Mouse (Mus musculus): Measurements from ENCODE around the gene Tepsin. TPM values are rescaled to one million over a fixed set of nuclear protein-coding genes. Genes with fewer than 3 reads are reported as not detected.
A peak's percentile ranks its signal among the peaks of the same experiment; 100 is the strongest.

The Tepsin gene
- 51.1 and 76.8 TPM in 2 replicates for polyA plus RNA-seq (2012; rRNA removed)

DNA sequence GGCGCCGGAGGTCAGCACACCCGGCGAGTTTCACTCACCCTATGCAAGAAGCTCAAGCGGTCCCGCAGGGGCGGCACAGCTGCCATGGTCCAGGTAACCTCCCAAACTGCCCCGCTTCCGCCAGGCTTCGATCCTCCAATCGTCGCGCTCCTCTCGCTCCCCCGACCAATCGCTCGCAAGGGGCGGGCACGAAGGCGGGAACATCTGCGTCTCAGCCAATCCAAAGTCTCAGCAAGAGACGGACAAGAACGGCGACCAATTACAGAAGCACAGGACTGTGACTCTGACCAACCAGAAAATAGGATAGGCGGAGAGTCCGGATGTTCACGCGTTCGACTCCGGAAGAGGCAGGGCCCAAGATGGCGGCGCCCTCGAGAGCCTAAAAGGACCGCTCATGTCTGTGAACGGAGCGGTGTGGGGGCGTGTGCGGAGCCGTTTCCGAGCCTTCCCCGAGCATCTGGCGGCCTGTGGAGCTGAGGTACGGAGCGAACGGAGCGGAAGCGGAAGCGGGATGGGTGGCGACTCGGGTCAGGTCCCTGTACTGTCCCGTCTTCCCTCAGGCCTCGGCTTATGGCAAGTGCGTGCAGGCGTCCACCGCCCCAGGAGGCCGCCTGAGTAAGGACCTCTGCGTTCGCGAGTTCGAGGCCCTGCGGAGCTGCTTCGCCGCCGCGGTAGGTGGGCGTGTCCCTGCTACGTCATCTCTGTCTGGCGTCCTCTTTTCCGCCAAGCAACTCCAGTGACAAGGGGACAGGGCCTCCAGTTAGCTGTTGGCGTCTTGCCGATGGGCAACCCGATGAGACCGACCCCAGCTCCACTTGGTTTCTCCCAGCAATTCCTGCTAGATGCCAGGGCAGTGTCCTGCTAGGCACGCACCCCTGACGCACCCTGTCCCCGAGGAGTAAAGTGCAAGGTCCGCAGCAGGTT lies at the start of gene Tepsin, which contains the start of gene Ndufaf8:
Gene Tepsin (minus strand): TSS at position 144 of the 924 bp plus-strand sequence.
Gene Ndufaf8 (plus strand): TSS at position 341 of the 924 bp plus-strand sequence.
- WGBS: under 1% methylated on average over 77 of the region's 77 CpGs
- peak; percentile 89 for DNase-seq (ENCODE audit: low read depth, low spot score)

GRCm38 (mm10) chr11:120143708-120144497 lies 45.4 kb upstream of the Tepsin start:
- no peak for DNase-seq (ENCODE audit: low read depth, low spot score)
- 71% methylated on average over 13 of the region's 13 CpGs for WGBS

DNA sequence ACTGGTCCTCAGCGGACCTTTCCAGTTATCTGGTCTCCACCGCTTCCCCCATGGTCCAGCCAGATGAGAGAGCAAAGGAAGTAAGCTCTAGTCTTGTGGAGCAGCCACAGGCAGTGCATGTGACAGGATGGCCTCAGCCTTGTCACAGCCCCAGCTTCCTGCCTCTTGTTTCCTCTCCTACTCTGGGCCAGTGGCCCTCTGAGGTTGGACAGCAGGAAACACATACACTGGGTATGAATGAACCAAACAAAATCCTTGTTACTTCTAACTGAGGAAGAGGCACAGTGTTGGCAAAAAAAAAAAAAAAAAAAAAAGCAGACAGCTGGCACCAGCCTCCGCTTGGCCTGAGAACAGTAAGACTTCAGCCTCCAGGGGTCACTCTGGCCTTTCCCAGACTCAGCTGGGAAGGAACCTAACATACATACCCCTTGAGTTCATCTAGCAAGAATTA lies 44.1 kb upstream of the Tepsin start:
- 71% methylated on average over 3 of the region's 3 CpGs for WGBS
- DNase-seq (ENCODE audit: low read depth, low spot score): no peak

GRCm38 (mm10) chr11:120140255-120140654 lies 41.7 kb upstream of the Tepsin start:
- DNase-seq (ENCODE audit: low read depth, low spot score): no peak
- 74% methylated on average over 6 of the region's 6 CpGs for WGBS

GRCm38 (mm10) chr11:120139309-120139731 lies 40.8 kb upstream of the Tepsin start:
- no peak for DNase-seq (ENCODE audit: low read depth, low spot score)
- WGBS: 87% methylated on average over 10 of the region's 10 CpGs

DNA sequence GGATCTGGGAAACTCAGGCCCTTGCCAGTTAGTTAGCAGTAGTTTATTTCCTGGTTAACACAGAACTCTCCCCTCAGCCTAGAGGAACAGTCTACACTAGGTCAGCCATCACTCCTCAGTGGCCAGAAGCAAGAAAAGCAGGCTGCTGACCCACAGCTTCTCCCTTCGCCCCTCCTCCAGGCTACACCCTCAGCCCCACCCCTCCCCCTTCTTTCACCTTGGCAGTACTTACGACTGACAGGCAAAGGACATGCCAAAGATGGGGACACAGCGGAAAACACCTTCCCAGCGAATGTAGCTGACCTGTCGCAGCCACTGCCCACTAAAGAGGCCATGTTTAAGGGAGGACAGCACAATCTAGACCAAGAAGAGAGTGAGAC lies 39.1 kb upstream of the Tepsin start:
- WGBS: 63% methylated on average over 5 of the region's 5 CpGs
- DNase-seq (ENCODE audit: low read depth, low spot score): no peak

- no peak for DNase-seq (ENCODE audit: low read depth, low spot score)
- WGBS: 66% methylated on average over 23 of the region's 23 CpGs
Observed at GRCm38 (mm10) chr11:120136796-120137624, 38.5 kb upstream of the Tepsin start.

DNA sequence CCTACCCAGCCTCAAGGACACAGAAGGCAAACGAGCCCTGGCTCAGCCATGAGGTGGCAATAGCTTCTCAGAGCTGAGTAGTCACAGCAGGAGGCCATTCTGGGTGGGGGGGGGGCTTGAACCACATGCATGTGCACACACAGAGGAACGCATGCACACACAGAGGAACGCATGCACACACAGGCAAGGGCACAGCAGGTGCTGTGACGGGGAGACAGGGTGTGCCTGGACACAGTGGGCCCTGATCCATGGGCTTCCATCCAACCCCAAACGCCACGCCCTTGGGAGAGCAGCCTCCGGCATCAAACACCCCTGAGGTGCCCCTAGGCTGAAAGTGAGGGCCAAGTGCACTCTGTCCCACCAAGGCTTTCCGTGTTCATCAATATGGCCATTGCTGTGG lies 37.7 kb upstream of the Tepsin start:
- no peak for DNase-seq (ENCODE audit: low read depth, low spot score)
- 30% methylated on average over 8 of the region's 8 CpGs for WGBS

DNA sequence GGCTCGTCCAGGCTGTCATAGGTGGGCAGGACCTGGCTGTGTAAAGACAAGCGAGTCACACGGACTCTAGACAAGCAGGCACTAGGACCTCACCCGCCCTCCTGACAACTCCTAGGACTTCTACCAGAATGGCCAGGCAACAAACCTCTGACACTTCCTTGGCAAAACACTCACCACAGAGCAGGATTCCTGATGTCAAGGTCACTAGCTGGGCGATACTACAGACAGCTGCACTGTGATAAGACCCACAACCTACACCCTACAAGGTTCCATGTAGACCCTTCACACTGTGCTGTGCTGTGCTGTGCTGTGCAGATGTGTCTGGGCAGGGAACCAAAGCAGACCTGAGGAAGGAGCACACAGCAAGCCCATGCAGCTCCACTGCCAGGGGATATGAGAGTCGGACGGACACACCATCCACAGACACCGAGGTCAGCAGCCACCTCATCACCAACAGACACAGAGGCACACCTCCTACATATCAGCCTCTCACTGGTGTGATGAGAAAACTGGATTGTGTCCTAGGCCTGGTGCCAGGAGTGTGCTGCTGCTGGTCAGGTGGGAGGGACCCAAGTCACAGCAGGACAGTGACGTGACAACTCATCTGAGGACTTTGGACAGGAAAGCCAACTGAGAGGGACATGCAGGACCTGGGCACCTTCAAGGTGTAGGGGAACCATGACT lies 36.5 kb upstream of the Tepsin start:
- DNase-seq (ENCODE audit: low read depth, low spot score): peak; percentile 29
- 72% methylated on average over 9 of the region's 9 CpGs for WGBS

- whole genome bisulfite sequencing: 86% methylated on average over 5 of the region's 5 CpGs
- no peak for DNase-seq (ENCODE audit: low read depth, low spot score)
Observed at GRCm38 (mm10) chr11:120134148-120134547, 35.6 kb upstream of the Tepsin start.

DNA sequence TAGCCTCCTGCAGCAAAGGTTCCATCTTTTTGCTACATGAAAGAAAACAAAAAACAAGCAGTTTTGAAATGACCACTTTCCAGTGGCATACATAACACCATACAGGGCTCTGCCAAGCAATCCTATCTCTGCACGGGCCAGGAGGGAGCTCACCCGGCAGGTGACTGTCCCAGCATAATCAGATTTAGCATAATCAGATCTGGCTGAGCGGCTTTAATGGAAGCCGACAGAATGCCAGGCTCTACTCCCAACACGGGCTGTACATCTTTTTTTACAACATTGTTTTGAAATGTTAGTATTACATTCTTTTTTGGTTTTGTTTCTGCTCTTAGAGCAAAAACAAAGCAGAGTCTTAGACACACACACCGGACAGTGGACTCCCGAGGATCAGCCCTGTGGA lies 30.8 kb upstream of the Tepsin start:
- no peak for DNase-seq (ENCODE audit: low read depth, low spot score)

DNA sequence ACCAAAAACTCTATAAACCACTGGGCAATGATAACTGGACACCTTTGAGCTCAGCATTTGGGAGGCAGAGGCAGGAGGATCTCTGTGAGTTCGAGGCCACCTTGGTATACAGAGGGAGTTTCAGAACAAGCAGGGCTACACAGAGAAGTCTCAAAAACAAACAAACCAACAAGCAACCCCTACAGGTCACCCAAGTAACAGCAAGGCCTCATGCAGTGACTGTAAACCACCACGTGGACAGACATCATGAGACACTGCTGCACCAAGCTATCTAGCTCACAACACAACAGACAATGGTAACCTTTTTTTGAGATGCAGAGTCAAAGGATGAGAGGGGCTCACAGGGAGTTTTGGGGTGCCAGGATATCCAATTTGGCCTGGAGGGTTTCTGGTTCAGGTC lies 28.3 kb upstream of the Tepsin start:
- 88% methylated on average over 2 of the region's 2 CpGs for whole genome bisulfite sequencing
- no peak for DNase-seq (ENCODE audit: low read depth, low spot score)

More for the DNA sequence above, 30.8 kb upstream of the Tepsin start:
- WGBS: 87% methylated on average over 7 of the region's 7 CpGs

DNA sequence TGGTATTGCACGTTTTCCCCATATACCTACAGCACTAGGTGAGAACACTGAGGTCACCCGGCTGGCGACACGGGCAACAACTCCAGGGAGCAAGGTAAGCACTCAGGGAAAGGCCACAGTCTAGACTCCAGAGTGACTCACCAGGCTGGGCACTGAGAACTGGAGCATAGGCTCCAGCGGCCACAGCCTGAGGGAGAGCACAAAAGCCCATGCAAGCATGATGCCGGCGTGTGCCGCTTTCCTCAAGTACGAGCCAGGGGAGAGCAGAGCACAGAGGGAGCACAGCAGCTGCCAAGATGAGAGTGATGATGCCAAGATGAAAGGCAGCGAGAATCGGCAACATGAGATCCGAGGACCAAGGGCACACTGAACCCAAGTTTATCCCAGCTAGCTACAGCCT lies 23.6 kb upstream of the Tepsin start:
- 88% methylated on average over 12 of the region's 12 CpGs for WGBS
- DNase-seq (ENCODE audit: low read depth, low spot score): no peak

DNA sequence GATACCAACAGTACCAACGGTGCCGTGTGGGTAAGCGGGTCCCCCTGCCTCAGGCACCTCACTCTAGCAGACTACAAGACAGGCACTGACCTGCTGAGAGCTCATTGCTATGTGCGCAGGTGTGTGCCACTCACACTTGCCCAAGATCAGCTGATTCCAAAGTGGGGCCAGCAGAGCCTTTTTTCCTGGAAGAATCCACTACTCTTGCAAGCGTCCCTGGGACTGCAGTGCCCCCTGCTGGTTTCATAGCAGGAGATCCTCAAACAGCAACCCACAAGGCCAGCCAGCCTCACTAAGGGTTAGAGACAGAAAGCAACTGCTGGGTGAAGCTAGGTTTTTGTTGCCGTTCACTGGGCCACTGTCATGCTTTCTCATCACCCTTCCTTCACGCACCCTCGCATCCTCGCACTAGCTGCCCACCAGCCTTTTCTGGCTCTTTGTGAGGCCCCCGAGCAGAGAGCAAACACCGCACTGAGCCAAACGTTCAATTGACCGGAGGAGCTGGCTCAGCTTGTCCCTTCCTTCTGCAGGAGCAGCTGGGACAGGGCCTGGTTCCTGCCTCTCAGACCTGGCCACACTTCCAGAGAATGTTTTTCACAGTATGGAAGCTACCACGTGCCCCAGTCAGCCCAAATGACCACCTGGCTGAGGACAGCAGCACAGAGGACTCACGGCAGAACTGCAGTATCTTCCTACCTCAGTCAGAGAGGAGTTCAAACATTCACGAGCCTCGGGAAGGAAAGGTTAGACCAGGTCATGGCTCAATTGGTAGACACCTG lies 22.3 kb upstream of the Tepsin start:
- 84% methylated on average over 17 of the region's 17 CpGs for WGBS

DNA sequence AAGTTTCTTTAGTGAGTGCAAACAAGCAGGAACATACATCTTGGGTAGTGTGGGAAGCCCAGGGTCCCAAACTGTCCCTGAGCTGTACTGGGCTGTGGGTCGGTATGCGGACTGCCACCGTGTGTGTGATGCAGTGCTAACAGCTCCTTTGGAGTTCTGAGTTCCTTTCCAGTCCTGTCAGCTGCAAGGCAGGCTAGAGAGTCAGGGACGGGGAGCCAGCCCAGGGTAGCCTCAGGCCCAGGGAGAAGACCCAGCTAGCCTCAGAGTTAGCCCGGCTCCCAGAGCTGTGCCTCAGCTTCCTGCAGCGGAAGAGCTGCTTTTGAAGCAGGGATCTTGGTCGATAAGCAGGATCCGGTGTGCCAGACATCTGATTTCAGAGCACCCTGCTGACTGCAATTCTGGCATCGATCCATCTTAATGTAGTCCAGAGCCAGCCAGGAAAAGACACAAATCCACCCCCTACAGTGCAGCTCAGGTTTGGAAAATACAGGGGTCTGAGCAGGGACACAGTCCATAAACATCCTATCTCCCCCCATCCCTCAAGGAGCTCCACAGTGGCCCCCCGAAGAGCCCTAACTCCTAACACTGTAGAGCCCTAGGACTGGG lies 21.5 kb upstream of the Tepsin start:
- WGBS: 87% methylated on average over 10 of the region's 10 CpGs
- no peak for DNase-seq (ENCODE audit: low read depth, low spot score)

More for the DNA sequence above, 22.3 kb upstream of the Tepsin start:
- DNase-seq (ENCODE audit: low read depth, low spot score): no peak

- WGBS: 95% methylated on average over 7 of the region's 7 CpGs
- no peak for DNase-seq (ENCODE audit: low read depth, low spot score)
Observed at GRCm38 (mm10) chr11:120119108-120119507, 20.6 kb upstream of the Tepsin start.

DNA sequence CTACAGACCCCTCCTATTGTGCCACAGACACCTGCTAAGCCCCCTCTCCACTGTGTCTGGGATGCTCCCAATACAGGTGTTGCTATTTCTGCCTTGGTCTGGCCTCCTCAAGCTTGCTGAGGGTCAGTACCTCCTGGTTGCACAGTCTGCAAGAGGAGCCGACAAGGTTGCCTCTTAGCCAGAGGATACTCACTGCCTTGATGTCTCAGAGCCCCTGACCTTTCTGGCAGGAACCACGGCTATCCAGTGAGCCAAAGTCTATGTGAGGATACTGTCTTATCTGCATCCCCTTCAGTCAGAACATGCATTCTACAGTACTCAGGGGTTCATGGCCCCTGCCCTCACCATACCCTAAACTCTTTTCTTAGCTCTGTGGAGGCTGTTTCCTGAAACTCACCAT lies 19.1 kb upstream of the Tepsin start:
- WGBS: 96% methylated on average over 2 of the region's 2 CpGs

More for the DNA sequence above, 19.1 kb upstream of the Tepsin start:
- no peak for DNase-seq (ENCODE audit: low read depth, low spot score)
